Mouse (Mus musculus): ENCODE results near the gene Cdyl.

GRCm38 (mm10) chr13:35805727-35806126, 146.1 kb downstream of the Cdyl start:
- no peak for TF ChIP-seq CTCF (IDR thresholded peaks at IDR 0.05; ENCODE audit: insufficient read depth, low read length)
- TF ChIP-seq POLR2A (IDR thresholded peaks at IDR 0.05; ENCODE audit: borderline replicate concordance, extremely low read depth, low read depth, low read length): no peak

All from lung, adult 2 months (tissue).